Mouse (Mus musculus): ENCODE data around the gene Zfp523.

GRCm38 (mm10) chr17:28141205-28141650 lies 35.7 kb upstream of the Zfp523 start:
- TF ChIP-seq NANOG (IDR thresholded peaks at IDR 0.05; ENCODE audit: borderline replicate concordance, low read length) (no peak), CTCF (conservative IDR thresholded peaks at IDR 0.05; ENCODE audit: low read length) (no peak), POU5F1 (IDR thresholded peaks at IDR 0.05; ENCODE audit: borderline replicate concordance, low read length) (no peak)

Data from E14TG2a.4 (cell line).